Mouse (Mus musculus): ENCODE measurements at regions not wholly inside any gene's neighbourhood (a gene's known extent, or its start where the extent isn't known, plus 50 kb on each side); places are given as distances from the start of the nearest gene placed in this dataset.
A peak's percentile ranks its signal among the peaks of the same experiment; 100 is the strongest.

- DNase-seq (ENCODE audit: low spot score in 2 of 2) = no peak
Observed at GRCm38 (mm10) chr1:176683146-176683545, 130.7 kb downstream of the Cep170 start.

DNA sequence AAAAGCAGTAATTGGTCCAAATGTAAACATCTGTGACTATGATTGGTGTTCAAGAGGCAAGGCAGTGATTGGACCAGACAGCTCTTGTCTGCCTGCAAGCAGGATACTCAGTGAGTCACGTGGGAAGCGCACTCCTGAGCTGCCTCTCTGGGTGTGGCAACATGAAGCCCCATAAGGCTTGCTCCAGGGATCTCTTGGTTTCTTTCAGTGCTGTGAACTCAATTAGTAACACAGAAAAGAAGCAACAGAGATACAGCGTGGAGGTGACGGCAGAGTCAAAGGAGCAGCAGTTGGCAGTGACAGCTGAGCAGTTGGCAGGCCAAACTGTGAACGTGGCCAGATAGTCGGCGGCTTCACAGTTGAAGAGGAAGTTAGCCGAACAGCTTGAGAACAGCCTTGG, 131.9 kb downstream of the Cep170 start:
- DNase-seq (ENCODE audit: low spot score in 2 of 2) = peak in 1 of 2 experiments; percentile 12

- no peak for DNase-seq (ENCODE audit: low spot score in 2 of 2)
Observed at GRCm38 (mm10) chr1:176675184-176675583, 138.7 kb downstream of the Cep170 start.

DNA sequence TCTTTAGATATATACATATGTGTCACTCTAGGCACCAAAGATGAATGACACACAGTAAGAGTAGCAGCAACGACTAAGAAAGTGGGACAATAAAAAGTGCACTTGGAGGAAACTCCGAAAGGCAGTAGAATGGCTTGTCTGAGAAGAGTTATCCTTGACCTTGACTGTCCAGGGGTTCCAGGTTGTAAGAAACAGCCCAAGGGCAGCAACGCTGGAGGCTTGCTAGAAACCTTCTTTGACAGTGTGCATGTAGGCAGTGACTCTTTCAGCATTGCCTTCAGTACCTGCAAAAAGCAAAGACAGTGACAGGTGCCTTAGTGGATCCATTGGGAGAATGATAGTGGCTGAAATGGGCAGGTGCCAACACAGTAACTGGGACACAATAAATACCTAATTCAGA, 142.8 kb downstream of the Cep170 start:
- DNase-seq (ENCODE audit: low spot score in 2 of 2) = no peak

DNA sequence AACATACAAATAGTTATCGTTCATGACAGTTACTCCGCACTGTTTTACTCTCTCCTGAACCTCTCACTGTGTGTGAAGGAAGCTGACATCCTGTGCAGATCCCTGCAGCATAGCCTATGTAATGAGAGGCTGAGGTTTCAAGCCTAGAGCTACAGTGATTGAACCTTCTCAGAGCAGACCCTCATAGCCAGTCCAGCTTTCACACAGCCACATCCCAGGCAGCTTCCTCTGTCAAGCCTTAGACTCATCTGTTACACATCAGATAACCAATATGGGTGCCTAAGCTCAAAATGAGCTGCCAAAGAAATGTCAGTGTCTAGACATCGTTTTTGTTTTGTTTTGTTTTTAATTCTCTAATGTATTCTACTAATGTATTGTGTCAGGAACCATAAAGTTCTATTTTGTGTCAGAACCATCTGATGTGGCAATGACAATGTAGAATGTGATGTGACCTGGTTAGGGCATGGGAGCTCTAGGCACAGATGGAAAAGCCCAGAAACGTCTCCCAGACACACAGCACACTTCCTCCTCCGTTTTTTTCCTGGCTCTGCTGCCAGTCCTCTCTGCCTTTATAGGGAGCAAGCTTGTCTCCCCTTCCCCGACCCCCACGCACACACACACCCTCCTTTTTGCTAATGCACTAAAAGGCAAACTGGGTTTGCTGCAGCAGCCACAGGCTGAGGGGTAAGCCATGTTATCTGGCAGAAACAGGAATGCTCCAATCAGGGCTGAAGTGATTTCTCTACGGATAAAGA, 146.1 kb downstream of the Cep170 start:
- DNase-seq (ENCODE audit: low spot score in 2 of 2) = no peak

GRCm38 (mm10) chr1:176660286-176660685, 153.6 kb downstream of the Cep170 start:
- no peak for DNase-seq (ENCODE audit: low spot score in 2 of 2)

GRCm38 (mm10) chr1:176658639-176659038, 155.2 kb downstream of the Cep170 start:
- no peak for DNase-seq (ENCODE audit: low spot score in 2 of 2)

GRCm38 (mm10) chr1:176655487-176656333, 158.2 kb downstream of the Cep170 start:
- DNase-seq (ENCODE audit: low spot score in 2 of 2) = no peak

DNA sequence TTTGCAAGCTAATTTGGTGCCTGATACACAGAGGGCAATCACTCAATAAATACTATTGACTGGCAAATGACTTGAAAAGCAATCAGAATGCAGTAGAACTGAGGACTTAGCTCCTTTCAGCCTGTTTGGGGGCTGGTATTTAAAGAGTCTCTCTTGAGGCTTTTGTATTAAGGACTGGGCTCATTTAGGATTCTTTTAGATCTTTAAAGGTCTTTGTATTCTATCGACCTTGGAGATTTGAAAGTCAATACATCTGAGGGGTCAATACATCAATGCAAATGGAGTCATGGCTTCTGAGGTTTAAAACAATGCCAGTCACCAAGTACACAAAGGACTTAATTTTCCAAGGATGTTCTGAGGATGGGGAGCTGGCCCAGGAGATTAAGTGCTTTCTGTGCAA, 169.6 kb downstream of the Cep170 start:
- no peak for DNase-seq (ENCODE audit: low spot score in 2 of 2)

- no peak for DNase-seq (ENCODE audit: low spot score in 2 of 2)
Observed at GRCm38 (mm10) chr1:176623171-176623570, 190.7 kb downstream of the Cep170 start.

DNA sequence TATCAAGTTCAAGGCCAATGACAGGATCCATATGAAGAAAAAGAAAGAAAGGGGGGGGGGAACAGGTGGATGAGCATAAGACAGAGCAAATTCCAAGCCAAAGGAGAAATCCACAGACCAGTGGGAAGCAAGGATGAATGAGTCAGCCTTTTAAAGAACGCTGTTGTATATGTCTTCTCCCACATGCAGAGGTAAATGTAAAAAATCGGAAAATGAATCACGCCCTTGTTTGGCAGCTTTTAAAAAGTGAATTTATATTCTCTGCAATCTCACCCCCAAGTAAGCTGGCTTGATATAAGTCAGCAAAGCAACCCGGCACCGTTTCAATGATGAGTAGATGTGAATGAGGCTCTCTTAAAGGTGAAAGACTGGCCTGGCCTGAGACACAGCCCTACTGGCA, 191.7 kb downstream of the Cep170 start:
- DNase-seq (ENCODE audit: low spot score in 2 of 2) = no peak

DNA sequence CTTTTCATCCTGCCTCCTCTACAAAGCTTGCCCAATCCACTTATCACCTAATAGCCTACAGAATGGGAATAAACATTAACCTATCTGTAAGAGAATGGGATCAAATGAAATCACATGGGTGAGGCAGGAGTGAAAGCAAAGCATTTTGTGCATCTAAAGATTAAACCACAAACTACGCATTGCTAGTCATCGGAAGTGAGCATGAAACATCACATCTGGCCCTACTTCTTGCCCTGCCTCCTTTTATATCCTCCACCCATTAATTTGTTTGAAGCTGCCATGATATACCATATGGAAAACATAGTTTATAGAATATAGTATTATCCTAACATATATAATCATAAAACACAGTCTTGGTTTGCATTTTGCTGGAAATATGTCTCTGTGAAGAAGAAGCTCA, 192.6 kb downstream of the Cep170 start:
- DNase-seq (ENCODE audit: low spot score in 2 of 2) = no peak

DNA sequence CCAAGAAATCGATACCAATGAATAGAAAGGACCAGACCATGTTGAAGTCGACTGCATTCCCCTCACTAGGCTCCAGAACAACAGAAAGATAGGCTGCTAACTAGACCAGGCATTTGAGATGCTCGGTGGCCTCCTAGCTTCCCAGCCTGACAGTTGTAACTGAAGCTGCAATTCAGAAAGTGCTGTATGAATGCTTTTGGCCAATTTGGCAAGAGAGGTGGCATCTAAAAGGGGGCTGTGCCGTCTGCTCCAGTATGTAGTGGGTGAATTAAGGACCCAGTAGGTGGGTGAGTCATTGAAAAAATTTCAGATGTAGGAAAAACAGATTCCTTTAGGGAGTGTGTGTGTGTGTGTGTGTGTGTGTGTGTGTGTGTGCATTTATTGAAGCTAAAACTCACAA, 195.0 kb downstream of the Cep170 start:
- DNase-seq (ENCODE audit: low spot score in 2 of 2) = peak; percentile 12

DNA sequence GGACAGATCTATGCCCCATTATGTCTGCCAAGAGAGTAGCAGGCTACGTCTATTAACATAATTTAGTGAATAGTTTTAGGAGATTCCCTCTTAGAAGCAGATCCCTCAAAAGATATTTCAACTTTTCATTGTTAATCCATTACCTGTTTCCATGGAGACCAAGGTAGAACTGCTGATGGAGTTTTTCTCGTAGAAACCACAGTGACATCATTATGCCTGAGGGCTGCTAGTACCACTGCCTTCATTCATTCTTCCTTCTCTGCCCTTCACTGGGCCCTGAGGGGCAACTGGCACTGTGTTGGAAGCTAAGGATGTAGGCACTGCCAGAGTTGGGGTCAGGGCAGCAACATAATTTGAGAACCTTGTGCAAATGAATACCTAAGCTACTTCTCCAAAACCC, 198.2 kb downstream of the Cep170 start:
- DNase-seq (ENCODE audit: low spot score in 2 of 2) = no peak

DNA sequence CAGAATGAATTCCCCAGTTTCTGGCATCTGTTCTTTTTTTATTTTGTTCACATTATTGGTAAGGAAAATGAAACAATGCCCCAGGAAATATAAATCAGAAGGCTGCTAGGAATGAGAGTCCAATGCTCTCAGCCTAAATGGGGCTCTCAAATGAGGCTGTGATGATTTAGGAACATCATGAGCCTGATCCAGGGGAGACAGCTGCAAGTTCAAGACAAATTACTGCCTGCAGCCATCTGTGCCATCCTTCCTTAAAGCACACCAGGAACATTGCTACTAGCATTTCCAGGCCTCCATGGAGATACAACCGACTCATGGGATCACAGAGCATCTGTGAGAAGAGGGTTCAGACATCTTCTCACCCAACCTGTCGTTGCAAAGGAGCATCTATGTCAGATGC, 219.6 kb downstream of the Cep170 start:
- DNase-seq (ENCODE audit: low spot score in 2 of 2) = no peak

DNA sequence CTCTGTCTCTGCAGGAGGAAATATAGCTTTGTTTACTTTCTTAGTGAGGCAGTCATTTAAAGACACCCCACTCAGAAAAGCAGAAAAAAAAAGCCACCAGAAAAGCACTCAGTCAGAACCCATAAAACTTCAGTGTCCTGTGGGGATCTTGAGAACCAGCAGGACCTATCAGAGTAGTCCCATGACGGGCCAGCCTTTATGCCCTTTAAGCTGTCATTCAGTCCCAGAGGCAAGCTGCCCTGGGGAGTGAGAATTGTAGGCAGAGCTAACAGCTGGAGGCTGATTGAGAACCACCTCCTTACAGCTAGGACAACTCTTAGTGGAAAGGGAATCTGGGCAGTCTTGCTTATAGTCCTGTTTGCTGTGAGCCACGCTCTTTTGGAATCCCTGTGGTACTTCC, 225.7 kb downstream of the Cep170 start:
- DNase-seq (ENCODE audit: low spot score in 2 of 2) = no peak

DNA sequence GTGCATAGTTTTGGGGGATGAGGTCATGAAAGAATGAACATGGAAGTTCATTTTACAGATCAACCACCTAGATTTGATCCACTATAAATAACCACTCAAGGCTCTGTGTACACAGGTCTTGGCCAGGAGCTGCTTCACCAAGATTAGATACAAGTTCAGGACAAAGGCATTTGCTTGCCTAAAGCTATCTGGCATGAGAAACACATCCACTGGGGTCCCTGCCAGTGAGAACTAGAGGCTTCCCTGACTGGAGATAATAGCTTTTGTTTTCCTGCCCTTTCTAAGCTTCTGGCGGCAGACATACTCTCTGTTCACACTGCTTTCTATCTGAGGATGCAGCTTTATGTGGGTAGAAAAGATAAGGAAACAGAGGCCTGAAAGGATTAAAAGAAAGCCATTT, 240.2 kb downstream of the Cep170 start:
- no peak for DNase-seq (ENCODE audit: low spot score in 2 of 2)

- DNase-seq (ENCODE audit: low spot score in 2 of 2) = no peak
Observed at GRCm38 (mm10) chr1:176558457-176559415, 255.1 kb downstream of the Cep170 start.

DNA sequence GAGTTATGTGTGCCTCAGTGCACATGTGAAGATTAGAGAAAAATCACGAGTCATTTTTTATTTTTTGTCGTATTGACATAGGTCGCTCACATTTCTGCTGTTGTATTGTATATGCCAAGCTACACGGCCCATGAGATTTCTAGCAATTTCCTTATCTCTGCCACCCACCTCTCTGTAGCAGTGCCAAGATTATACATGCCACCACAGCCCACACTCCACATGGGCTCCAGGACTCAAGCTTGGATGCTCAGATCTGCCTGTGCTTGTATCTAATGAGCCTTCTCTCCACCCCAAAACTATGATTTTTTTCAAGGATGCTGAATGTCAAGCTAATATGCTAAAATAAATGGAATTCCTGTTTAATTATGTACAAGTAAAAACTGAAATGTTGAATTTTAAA, 259.3 kb upstream of the Pld5 start:
- DNase-seq (ENCODE audit: low spot score in 2 of 2) = peak in 1 of 2 experiments; percentile 9

DNA sequence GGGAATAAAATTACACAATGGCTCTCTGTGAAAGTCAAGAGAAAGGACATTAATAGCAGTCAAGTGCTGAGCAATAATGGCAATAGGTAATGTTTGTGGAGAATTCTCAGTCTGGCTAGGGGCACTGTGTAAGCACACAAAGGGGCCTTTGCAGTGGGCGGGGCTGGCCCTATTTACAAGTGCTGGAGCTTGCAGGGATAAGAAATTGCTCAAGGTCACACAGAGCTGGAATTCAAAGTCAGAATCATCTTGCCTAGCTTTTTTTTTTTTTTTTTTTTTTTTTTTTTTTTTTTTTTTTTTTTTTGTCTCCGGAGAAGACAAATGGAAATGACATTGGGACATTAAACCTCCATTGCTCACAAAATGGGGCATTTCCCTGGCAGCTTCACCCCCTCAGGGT, 253.9 kb upstream of the Pld5 start:
- DNase-seq (ENCODE audit: low spot score in 2 of 2) = no peak

- DNase-seq (ENCODE audit: low spot score in 2 of 2) = no peak
Observed at GRCm38 (mm10) chr1:176511467-176511866, 236.4 kb upstream of the Pld5 start.
